Mouse (Mus musculus): Measurements from ENCODE around the gene Vegfa. TPM values are rescaled to one million over a fixed set of nuclear protein-coding genes. Genes with fewer than 3 reads are reported as not detected.

Gene Vegfa
- polyA plus RNA-seq, 1 experiment from 2014 or later: 7.4 TPM

- H3K4me1 ChIP-seq (ENCODE audit: control insufficient read depth, insufficient read depth, low read length): peaks cover 3% of the 10 kb centered on the region; the same call in 1 of the 2 replicates
- no peak overlapping the region for H3K27ac ChIP-seq (ENCODE audit: low read depth, low read length)
- H3K27me3 ChIP-seq (ENCODE audit: control insufficient read depth, insufficient read depth, low read length): no peaks in the 10 kb centered on the region
- no peak overlapping the region for H3K4me2 ChIP-seq
- H3K9ac ChIP-seq (ENCODE audit: low read depth, low read length): no peak overlapping the region
- H3K36me3 ChIP-seq (ENCODE audit: control insufficient read depth, insufficient read depth, low read length): no peaks in the 10 kb centered on the region
- no peak overlapping the region for H3K4me3 ChIP-seq (ENCODE audit: low read depth, low read length)
- no peak for ATAC-seq (replicated peaks; ENCODE audit: insufficient number of reproducible peaks, low FRiP score, low TSS enrichment)
- WGBS (ENCODE audit: insufficient replicate concordance): 84% methylated on average over 6 of the region's 6 CpGs
- no peaks in the 10 kb centered on the region for H3K9me3 ChIP-seq (replicated peaks; ENCODE audit: control insufficient read depth, low read length)
Observed at GRCm38 (mm10) chr17:45971800-45972199, 60.4 kb downstream of the Vegfa start.

GRCm38 (mm10) chr17:45970741-45971550 lies 61.2 kb downstream of the Vegfa start:
- no peak overlapping the region for H3K27ac ChIP-seq (ENCODE audit: low read depth, low read length)
- ATAC-seq (replicated peaks; ENCODE audit: insufficient number of reproducible peaks, low FRiP score, low TSS enrichment): no peak
- H3K4me2 ChIP-seq: no peak overlapping the region
- no peaks in the 10 kb centered on the region for H3K27me3 ChIP-seq (ENCODE audit: control insufficient read depth, insufficient read depth, low read length)
- 71% methylated on average over 17 of the region's 17 CpGs for WGBS (ENCODE audit: insufficient replicate concordance)
- H3K9ac ChIP-seq (ENCODE audit: low read depth, low read length): no peak overlapping the region
- H3K36me3 ChIP-seq (ENCODE audit: control insufficient read depth, insufficient read depth, low read length): no peaks in the 10 kb centered on the region
- no peak overlapping the region for H3K4me3 ChIP-seq (ENCODE audit: low read depth, low read length)
- no peaks in the 10 kb centered on the region for H3K9me3 ChIP-seq (replicated peaks; ENCODE audit: control insufficient read depth, low read length)
- H3K4me1 ChIP-seq (ENCODE audit: control insufficient read depth, insufficient read depth, low read length): peaks cover 3% of the 10 kb centered on the region; the same call in 1 of the 2 replicates

- H3K9ac ChIP-seq (ENCODE audit: low read depth, low read length): no peak overlapping the region
- no peak for ATAC-seq (replicated peaks; ENCODE audit: insufficient number of reproducible peaks, low FRiP score, low TSS enrichment)
- H3K36me3 ChIP-seq (ENCODE audit: control insufficient read depth, insufficient read depth, low read length): no peaks in the 10 kb centered on the region
- H3K27me3 ChIP-seq (ENCODE audit: control insufficient read depth, insufficient read depth, low read length): no peaks in the 10 kb centered on the region
- H3K4me2 ChIP-seq: no peak overlapping the region
- WGBS (ENCODE audit: insufficient replicate concordance): 61% methylated on average over 8 of the region's 8 CpGs
- H3K4me3 ChIP-seq (ENCODE audit: low read depth, low read length): no peak overlapping the region
- H3K9me3 ChIP-seq (replicated peaks; ENCODE audit: control insufficient read depth, low read length): no peaks in the 10 kb centered on the region
- H3K4me1 ChIP-seq (ENCODE audit: control insufficient read depth, insufficient read depth, low read length): peaks cover 2% of the 10 kb centered on the region; the same call in 1 of the 2 replicates
- no peak overlapping the region for H3K27ac ChIP-seq (ENCODE audit: low read depth, low read length)
Observed at GRCm38 (mm10) chr17:45969596-45969995, 62.6 kb downstream of the Vegfa start.

- no peaks in the 10 kb centered on the region for H3K27me3 ChIP-seq (ENCODE audit: control insufficient read depth, insufficient read depth, low read length)
- no peak overlapping the region for H3K9ac ChIP-seq (ENCODE audit: low read depth, low read length)
- 77% methylated on average over 11 of the region's 11 CpGs for WGBS (ENCODE audit: insufficient replicate concordance)
- no peak overlapping the region for H3K27ac ChIP-seq (ENCODE audit: low read depth, low read length)
- H3K4me3 ChIP-seq (ENCODE audit: low read depth, low read length): no peak overlapping the region
- H3K9me3 ChIP-seq (replicated peaks; ENCODE audit: control insufficient read depth, low read length): no peaks in the 10 kb centered on the region
- H3K4me1 ChIP-seq (ENCODE audit: control insufficient read depth, insufficient read depth, low read length): no peaks in the 10 kb centered on the region; the same call in 1 of the 2 replicates
- no peak overlapping the region for H3K4me2 ChIP-seq
- H3K36me3 ChIP-seq (ENCODE audit: control insufficient read depth, insufficient read depth, low read length): no peaks in the 10 kb centered on the region
- no peak for ATAC-seq (replicated peaks; ENCODE audit: insufficient number of reproducible peaks, low FRiP score, low TSS enrichment)
Observed at GRCm38 (mm10) chr17:45968341-45968740, 63.8 kb downstream of the Vegfa start.

Other genes starting within 250 kb of the Vegfa start
- 118 and 123 TPM in 2 replicates for gene Mrps18a, start 78.6 kb upstream of the Vegfa start, polyA plus RNA-seq (2014; fragmentation: Nextera tagmentation; extraction: Ambion mirVana)
- gene Rsph9, start 111.8 kb upstream of the Vegfa start, polyA plus RNA-seq (2014; fragmentation: Nextera tagmentation; extraction: Ambion mirVana): 6.1 and 6.7 TPM in 2 replicates
- gene Mad2l1bp, start 121.2 kb upstream of the Vegfa start, polyA plus RNA-seq (2014; fragmentation: Nextera tagmentation; extraction: Ambion mirVana): 38.8 and 39.8 TPM in 2 replicates
- 24.9 and 28.6 TPM in 2 replicates for gene Gtpbp2, start 128.7 kb upstream of the Vegfa start, polyA plus RNA-seq (2014; fragmentation: Nextera tagmentation; extraction: Ambion mirVana)
- 12.1 and 12.3 TPM in 2 replicates for gene Polh, start 170.3 kb upstream of the Vegfa start, polyA plus RNA-seq (2014; fragmentation: Nextera tagmentation; extraction: Ambion mirVana)
- gene Xpo5, start 170.4 kb upstream of the Vegfa start, polyA plus RNA-seq (2014; fragmentation: Nextera tagmentation; extraction: Ambion mirVana): 32.3 and 32.6 TPM in 2 replicates
- 56.0 and 56.1 TPM in 2 replicates for gene Polr1c, start 215.7 kb upstream of the Vegfa start, polyA plus RNA-seq (2014; fragmentation: Nextera tagmentation; extraction: Ambion mirVana)
- 77.8 and 83.0 TPM in 2 replicates for gene Yipf3, start 215.7 kb upstream of the Vegfa start, polyA plus RNA-seq (2014; fragmentation: Nextera tagmentation; extraction: Ambion mirVana)
- gene Lrrc73, start 221.2 kb upstream of the Vegfa start, polyA plus RNA-seq (2014; fragmentation: Nextera tagmentation; extraction: Ambion mirVana): 0.70 and 0.79 TPM in 2 replicates

All from heart, embryonic 11.5 days (tissue).